Mouse (Mus musculus) midbrain, embryonic 13.5 days (tissue): ENCODE measurements around the gene Tepp. TPM values are rescaled to one million over a fixed set of nuclear protein-coding genes. Genes with fewer than 3 reads are reported as not detected.

ENCODE experiments used
- ATAC-seq: fragments of 200-750 bp; cut with Nextera tagmentation; 2 replicates; pipeline ENCODE4 v1.8.0; 2017; ENCODE audit warnings: mild to moderate bottlenecking, moderate TSS enrichment, moderate library complexity
- H3K27ac ChIP-seq: fragments of 300-500 bp; sonication (generic); 2 replicates; pipeline ENCODE4 v1.5.1; 2015; ENCODE audit warnings: inconsistent platforms, mild to moderate bottlenecking, moderate library complexity
- H3K27me3 ChIP-seq: fragments of 300-500 bp; sonication (generic); 2 replicates; pipeline ENCODE4 v1.6.1; 2015; ENCODE audit warnings: mild to moderate bottlenecking, inconsistent platforms
- H3K36me3 ChIP-seq: fragments of 300-500 bp; sonication (generic); 2 replicates; pipeline ENCODE4 v1.6.1; 2015; ENCODE audit warnings: mild to moderate bottlenecking, inconsistent platforms
- H3K4me1 ChIP-seq: fragments of 300-500 bp; sonication (generic); replicated peaks from 2 replicates; pipeline ENCODE4 v1.6.1; 2015; ENCODE audit warnings: inconsistent platforms
- H3K4me2 ChIP-seq: fragments of 300-500 bp; sonication (generic); replicated peaks from 2 replicates; pipeline ENCODE4 v1.6.1; 2015; ENCODE audit warnings: moderate library complexity, mild to moderate bottlenecking, inconsistent platforms
- H3K4me3 ChIP-seq: fragments of 300-500 bp; sonication (generic); replicated peaks from 2 replicates; pipeline ENCODE4 v1.5.1; 2015; ENCODE audit warnings: mild to moderate bottlenecking, inconsistent platforms
- H3K9ac ChIP-seq: fragments of 300-500 bp; sonication (generic); replicated peaks from 2 replicates; pipeline ENCODE4 v1.6.1; 2015; ENCODE audit warnings: mild to moderate bottlenecking, inconsistent platforms
- H3K9me3 ChIP-seq: fragments of 300-500 bp; sonication (generic); 2 replicates; pipeline ENCODE4 v1.6.1; 2016; ENCODE audit warnings: mild to moderate bottlenecking, inconsistent platforms
- WGBS: fragments of 180-500 bp; shearing (Covaris S2); methylation state at CpG from one replicate; pipeline ENCODE4 v1.1.7; 2015; 5-methylcytosine and 5-hydroxymethylcytosine counted together
- polyA plus RNA-seq: library from polyadenylated mRNA; unstranded; fragments of >200 nt; fragmentation: Nextera tagmentation; extraction: Ambion mirVana; gene quantifications from 2 replicates; pipeline ENCODE4 v1.2.1, GENCODE M21; 2015

Tepp gene
- polyA plus RNA-seq, 1 experiment from 2014 or later = 0.70 TPM

GRCm38 (mm10) chr8:95374429-95374828 lies 64.1 kb downstream of the Tepp start:
- Histone ChIP-seq H3K9ac (no peak overlapping the region), H3K36me3 (peaks cover 46% of the 10 kb centered on the region), H3K4me2 (no peak overlapping the region), H3K4me1 (no peaks in the 10 kb centered on the region), H3K27me3 (no peaks in the 10 kb centered on the region), H3K9me3 (0 out of 2 replicates have a peak, but pooled peaks cover 3% of the 10 kb centered on the region), H3K4me3 (no peak overlapping the region), H3K27ac (no peak overlapping the region)
- no peak for ATAC-seq
- WGBS = 83% methylated on average over 3 of the region's 3 CpGs

- Histone ChIP-seq H3K9ac (no peak overlapping the region), H3K4me2 (no peak overlapping the region), H3K9me3 (0 out of 2 replicates have a peak, but pooled peaks cover 3% of the 10 kb centered on the region), H3K27ac (no peak overlapping the region), H3K36me3 (peaks cover 35% of the 10 kb centered on the region), H3K4me1 (no peaks in the 10 kb centered on the region), H3K4me3 (no peak overlapping the region), H3K27me3 (no peaks in the 10 kb centered on the region)
- 94% methylated on average over 7 of the region's 7 CpGs for WGBS
- ATAC-seq = no peak
These were observed 65.1 kb downstream of the Tepp start for GRCm38 (mm10) chr8:95375374-95375930.

Other genes with a start within 250 kb of the Tepp start
- gene Katnb1, start 229.4 kb upstream of the Tepp start, polyA plus RNA-seq = 38.8 and 39.7 TPM in 2 replicates
- 12.6 and 14.3 TPM in 2 replicates for gene Kifc3, start 107.8 kb upstream of the Tepp start, polyA plus RNA-seq
- gene Cngb1, start 4.0 kb upstream of the Tepp start, polyA plus RNA-seq = 0.37 and 0.54 TPM in 2 replicates
- gene Zfp319, start 21.4 kb downstream of the Tepp start, polyA plus RNA-seq = 18.3 and 19.5 TPM in 2 replicates
- 34.4 and 36.9 TPM in 2 replicates for gene Usb1, start 21.7 kb downstream of the Tepp start, polyA plus RNA-seq
- gene Mmp15, start 41.7 kb downstream of the Tepp start, polyA plus RNA-seq = 12.1 and 15.3 TPM in 2 replicates
- gene Cfap20, start 124.3 kb downstream of the Tepp start, polyA plus RNA-seq = 130 and 135 TPM in 2 replicates
- 9.9 and 11.2 TPM in 2 replicates for gene Csnk2a2, start 179.5 kb downstream of the Tepp start, polyA plus RNA-seq
- 0.57 and 0.93 TPM in 2 replicates for gene Ccdc113, start 223.5 kb downstream of the Tepp start, polyA plus RNA-seq